Mouse (Mus musculus) macrophage (primary cell): ENCODE measurements around the gene Gprin1. TPM values are rescaled to one million over a fixed set of nuclear protein-coding genes. Genes with fewer than 3 reads are reported as not detected.
"Not testable (repeated sequence)": the region's sequence is repeated elsewhere in the genome, so short reads cannot be mapped to it uniquely, and the experiment has no call there.

Experiments used
- H3K27ac ChIP-seq: fragments of 350-480 bp; formaldehyde crosslinking; 2 replicates; pipeline ENCODE4 v1.9.0; 2021
- H3K36me3 ChIP-seq: fragments of 350-480 bp; formaldehyde crosslinking; 2 replicates; pipeline ENCODE4 v1.9.0; 2021; ENCODE audit errors: inconsistent target
- H3K4me3 ChIP-seq: fragments of 350-480 bp; formaldehyde crosslinking; 2 replicates; pipeline ENCODE4 v1.9.0; 2021; ENCODE audit errors: inconsistent target
- H3K79me2 ChIP-seq: fragments of 350-480 bp; formaldehyde crosslinking; 2 replicates; pipeline ENCODE4 v1.9.0; 2021; ENCODE audit errors: inconsistent target
- WGBS: methylation state at CpG from one replicate; pipeline ENCODE4 v1.1.7; 2026; ENCODE audit warnings: inconsistent platforms; ENCODE audit not compliant: missing documents; 5-methylcytosine and 5-hydroxymethylcytosine counted together
- polyA plus RNA-seq: library from polyadenylated mRNA; stranded (reverse); fragments of 250-400 nt; gene quantifications from 3 replicates; pipeline ENCODE4 v1.2.4, GENCODE M21; 2018; ENCODE audit warnings: inconsistent platforms
- total RNA-seq, 78 experiments: library from RNA; depleted of rRNA; stranded (reverse); fragments of 250-400 nt; gene quantifications; 1 replicate in 9 of 78; 2 replicates in 24 of 78; 3 replicates in 43 of 78; 4 replicates in 2 of 78; pipeline ENCODE4 v1.2.4; 2018; ENCODE audit warnings: inconsistent platforms in 56 of 78

Gprin1 gene
- total RNA-seq (2018; cell fraction: chromatin; rRNA removed) = not detected
- under 1 TPM in 1 of 26 experiments, not detected in 25; under 0.01 TPM for total RNA-seq (2018; cell fraction: cytosol; rRNA removed)
- not detected for total RNA-seq (2018; cell fraction: nucleus; rRNA removed)
- polyA plus RNA-seq = not detected in 3 replicates

DNA sequence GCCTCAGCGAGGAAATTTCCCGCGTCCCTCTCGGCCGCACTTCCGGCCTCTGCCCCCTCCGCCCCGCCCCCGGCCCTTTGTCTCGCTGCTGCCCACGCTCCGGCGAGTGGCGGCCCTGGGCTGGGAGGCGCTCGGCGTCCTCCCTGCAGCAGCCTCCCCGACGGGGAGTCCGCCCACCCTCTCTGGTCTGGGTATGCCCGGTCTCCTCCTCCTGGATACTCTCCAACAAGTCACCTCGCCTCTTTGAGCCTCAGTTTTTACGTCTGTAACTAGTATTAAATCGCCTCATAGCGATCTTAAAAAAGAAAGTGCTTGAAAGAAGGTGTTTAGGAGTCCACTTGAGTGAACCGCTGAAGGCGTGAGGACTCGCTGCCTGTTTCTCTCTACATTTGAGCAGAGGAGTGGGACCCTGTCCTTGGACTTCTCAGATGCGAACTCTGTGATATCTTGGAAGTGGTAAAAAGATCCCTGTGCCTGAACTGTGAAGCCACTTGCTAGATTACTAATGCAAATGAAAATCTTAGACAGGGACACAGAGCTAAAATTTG, at the start of gene Gprin1:
Gene Gprin1 (minus strand): TSS at position 11 of the 548 bp plus-strand sequence.
- Histone ChIP-seq H3K4me3 (no peak within 1 kb of the TSS), H3K36me3 (no peaks in the 10 kb centered on the region), H3K79me2 (no peaks in the 10 kb centered on the region), H3K27ac (no peak within 1 kb of the TSS)
- WGBS = 7% methylated on average over 29 of the region's 29 CpGs

DNA sequence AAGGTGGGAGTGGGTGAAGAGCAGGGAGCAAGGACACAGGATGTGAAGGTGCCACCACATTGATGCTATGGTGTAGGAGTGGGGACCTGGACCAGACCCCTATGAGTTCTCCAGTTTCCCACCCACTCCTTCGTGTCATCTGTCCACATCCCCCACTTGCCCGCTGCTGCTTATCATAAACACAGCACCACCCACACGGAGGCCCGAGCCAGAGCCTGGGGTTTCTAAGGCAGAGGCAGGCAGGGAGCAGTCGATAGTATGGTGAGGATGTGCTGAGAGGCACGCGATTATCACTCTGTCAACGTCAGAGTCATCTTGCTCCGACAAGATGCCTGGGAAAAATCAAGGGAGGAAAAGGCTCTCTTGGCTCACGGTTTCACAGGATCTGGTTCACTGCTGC, 49.1 kb upstream of the Gprin1 start:
- Histone ChIP-seq H3K79me2 (no peaks in the 10 kb centered on the region), H3K36me3 (no peaks in the 10 kb centered on the region), H3K4me3 (no peak overlapping the region), H3K27ac (no peak overlapping the region)
- WGBS = 88% methylated on average over 9 of the region's 10 CpGs

DNA sequence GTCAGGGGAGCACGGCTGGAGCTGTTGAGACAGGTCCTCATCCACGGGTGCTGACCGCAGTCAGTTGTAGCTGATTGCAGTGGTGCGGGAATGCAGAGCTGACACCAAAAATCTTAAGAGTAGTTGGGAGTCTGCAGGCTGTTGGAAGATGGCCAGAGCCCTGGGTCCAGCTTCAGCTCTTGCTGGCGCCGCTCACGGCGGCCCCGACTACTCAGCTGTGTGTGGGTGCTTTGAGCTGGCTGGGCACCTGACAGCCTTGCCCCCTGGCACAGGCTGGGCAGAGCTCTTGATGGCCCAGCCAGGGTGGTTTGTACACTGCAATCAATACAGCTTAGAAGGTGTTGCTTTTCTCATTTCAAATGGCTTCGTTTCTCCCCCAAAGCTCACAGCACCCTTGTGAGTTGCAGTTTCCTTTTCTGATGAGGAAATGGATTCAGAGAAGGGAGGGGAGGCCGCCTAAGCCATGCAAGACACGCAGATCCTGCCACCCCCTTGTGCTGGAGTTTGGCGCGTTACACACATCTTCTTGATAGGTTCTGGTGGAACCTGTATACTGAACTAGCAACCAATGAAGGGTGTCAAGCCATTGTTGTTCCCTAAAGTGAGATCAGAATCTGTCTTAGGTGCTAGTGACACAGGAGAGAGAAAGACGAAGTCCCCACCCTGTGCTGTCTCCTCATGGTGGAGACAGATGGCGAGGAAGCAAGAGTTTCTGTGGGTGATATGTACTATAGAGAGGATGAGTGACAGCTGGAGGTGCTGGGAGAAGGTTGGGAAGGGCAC, 48.4 kb upstream of the Gprin1 start:
- 74% methylated on average over 16 of the region's 16 CpGs for WGBS
- H3K4me3 ChIP-seq = no peak overlapping the region
- no peaks in the 10 kb centered on the region for H3K79me2 ChIP-seq
- no peak overlapping the region for H3K27ac ChIP-seq
- H3K36me3 ChIP-seq = no peaks in the 10 kb centered on the region

DNA sequence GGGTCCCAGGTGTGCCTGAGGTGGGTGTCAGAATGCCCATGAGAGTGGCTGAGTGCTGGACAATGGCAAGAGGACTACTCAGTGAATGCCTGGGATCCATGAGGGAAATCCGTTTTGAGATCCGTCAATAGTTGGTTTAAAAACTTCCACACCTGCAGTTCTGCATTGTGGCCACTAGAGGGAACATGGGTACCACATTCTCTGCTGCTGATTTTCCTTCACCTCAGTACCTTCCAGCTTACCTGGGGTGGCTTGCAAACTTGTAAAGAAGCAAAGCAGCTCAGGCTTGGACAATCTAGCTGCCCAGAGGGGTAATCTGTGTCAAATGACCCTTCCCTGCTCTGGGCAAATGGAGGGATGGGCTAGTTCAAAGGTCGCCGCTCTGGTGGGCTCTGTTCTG, 47.7 kb upstream of the Gprin1 start:
- no peaks in the 10 kb centered on the region for H3K79me2 ChIP-seq
- no peak overlapping the region for H3K27ac ChIP-seq
- WGBS = 55% methylated on average over 4 of the region's 4 CpGs
- no peaks in the 10 kb centered on the region for H3K36me3 ChIP-seq
- H3K4me3 ChIP-seq = no peak overlapping the region

DNA sequence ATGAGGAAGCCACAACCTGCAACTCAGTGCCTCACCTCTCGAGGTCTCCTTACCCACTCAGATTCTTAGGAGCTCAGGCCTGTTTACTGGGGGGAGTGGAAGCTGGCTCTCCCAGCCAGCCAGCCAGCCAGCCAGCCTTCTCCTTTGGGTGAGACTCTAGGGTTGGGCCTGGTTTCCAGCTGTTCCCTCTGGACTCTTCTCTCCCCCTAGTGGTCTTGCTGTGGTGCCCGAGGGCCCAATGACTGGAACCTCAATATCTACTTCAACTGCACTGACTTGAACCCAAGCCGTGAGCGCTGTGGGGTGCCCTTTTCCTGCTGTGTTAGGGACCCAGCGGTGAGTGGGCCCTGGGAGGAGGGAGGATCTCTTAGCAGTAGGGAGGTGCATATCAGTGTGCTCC, 45.2 kb upstream of the Gprin1 start:
- 69% methylated on average over 5 of the region's 5 CpGs for WGBS
- Histone ChIP-seq H3K27ac (no peak overlapping the region), H3K79me2 (no peaks in the 10 kb centered on the region)

DNA sequence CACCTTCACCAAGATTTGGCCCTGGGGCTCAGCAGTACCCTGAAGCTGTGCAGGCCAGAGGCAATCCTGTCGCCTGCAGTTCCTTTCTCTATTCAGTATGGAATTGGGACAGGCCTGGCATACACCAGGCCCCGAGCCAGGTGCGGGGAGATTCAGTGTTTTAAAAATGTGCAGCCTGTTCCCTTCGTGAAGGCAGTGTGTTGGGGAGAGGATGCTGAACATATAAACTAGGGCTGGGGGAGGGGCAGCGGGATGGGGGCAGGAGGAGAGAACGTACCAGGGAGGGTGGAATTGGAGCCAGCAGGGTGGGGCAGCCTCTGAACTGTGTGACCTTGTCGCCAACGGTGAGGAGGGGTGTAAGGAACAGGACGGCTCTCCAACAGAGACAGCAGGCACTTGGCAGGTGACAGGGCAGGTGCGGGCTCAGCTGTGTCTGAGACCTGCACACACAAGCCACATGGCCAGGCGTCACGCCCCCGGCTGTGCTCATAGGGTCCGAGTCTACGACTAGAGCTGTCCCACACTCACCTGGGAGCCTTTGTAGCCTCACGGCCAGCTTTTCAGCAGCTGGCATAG, 44.4 kb upstream of the Gprin1 start:
- Histone ChIP-seq H3K79me2 (no peaks in the 10 kb centered on the region), H3K4me3 (no peak overlapping the region), H3K27ac (no peak overlapping the region), H3K36me3 (no peaks in the 10 kb centered on the region)
- 93% methylated on average over 16 of the region's 16 CpGs for WGBS

More for the DNA sequence above, 45.2 kb upstream of the Gprin1 start:
- Histone ChIP-seq H3K4me3 (no peak overlapping the region), H3K36me3 (no peaks in the 10 kb centered on the region)

DNA sequence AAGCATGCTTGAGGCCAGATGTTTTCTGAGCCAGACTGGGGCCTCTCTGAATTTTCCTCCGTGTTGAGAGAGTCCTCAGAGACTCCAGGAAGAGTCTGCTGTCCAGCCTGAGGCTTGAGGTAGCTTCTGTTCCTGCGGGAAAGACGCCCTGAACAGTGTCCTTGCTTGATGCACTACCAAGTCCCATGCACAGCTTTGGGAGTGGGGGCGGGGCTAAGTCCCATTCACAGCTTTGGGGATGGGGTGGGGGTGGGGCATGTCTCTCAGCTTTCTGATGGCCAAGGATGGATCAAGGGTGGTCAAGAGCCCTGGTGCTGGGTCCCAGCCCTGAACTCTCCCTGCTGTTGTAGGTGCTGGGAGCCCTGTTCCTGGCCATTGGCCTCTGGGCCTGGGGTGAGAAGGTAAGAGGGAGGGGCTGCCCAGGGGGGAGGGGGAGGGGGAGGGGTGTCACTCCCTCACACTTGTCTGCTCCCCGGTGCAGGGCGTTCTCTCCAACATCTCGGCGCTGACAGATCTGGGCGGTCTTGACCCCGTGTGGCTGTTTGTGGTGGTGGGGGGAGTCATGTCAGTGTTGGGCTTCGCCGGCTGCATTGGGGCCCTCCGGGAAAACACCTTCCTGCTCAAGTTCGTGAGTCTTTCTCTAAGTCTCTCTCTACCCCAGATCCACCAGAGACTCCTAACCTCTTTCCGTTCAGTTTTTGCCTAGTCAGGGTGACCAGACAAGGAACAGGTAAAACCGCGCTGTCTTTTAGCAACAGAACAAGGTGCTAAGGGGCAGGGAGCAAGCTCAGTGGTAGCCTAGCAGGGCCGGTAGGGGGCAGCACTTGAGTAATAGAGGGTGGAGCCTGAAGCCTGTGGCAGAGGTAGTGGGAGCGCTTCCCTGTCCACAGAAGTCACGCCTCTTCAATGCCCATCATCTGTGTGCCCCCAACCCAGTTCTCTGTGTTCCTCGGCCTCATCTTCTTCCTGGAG, 42.9 kb upstream of the Gprin1 start:
- Histone ChIP-seq H3K36me3 (no peaks in the 10 kb centered on the region), H3K27ac (no peak overlapping the region), H3K79me2 (no peaks in the 10 kb centered on the region), H3K4me3 (no peak overlapping the region)
- WGBS = 38% methylated on average over 21 of the region's 21 CpGs

DNA sequence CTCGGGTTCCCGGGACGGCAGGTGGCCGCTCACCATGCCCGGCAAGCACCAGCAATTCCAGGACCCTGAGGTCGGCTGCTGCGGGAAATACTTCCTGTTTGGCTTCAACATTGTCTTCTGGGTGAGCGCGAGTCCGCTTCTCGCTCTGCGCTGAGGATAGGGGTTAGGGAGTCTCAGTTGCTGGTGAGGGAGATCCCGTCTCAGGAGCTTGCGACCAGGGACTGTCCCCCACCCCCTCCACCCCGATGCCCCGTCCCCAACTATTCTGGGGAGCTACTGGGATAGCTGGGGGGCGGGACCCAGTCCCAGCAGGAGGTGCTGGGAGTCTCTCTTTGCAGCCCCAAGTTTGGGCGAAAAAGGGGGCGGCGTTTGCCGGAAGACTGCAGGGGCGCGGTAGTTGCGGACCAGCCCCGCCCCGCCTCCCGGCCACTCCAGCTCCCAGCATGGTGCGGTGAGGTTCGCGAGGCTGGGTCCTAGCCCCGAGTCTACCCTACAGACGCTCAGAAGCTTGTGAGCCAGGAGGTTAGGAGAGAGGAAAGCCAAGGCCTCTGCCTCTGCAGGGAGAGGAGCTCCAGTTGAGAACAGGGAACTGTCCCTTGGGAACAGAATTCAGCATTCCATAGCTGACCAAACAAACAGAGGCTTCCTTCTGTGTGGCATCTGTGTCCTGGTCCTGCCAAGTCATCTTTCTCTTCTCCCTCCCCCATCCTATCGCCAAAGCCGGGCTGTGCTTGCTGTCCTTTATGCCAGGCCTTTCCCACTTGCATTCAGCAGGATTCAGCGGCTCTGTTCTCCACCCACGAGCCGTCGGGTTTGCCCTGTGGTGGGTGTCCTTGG, 40.1 kb upstream of the Gprin1 start:
- WGBS = 3% methylated on average over 34 of the region's 38 CpGs

DNA sequence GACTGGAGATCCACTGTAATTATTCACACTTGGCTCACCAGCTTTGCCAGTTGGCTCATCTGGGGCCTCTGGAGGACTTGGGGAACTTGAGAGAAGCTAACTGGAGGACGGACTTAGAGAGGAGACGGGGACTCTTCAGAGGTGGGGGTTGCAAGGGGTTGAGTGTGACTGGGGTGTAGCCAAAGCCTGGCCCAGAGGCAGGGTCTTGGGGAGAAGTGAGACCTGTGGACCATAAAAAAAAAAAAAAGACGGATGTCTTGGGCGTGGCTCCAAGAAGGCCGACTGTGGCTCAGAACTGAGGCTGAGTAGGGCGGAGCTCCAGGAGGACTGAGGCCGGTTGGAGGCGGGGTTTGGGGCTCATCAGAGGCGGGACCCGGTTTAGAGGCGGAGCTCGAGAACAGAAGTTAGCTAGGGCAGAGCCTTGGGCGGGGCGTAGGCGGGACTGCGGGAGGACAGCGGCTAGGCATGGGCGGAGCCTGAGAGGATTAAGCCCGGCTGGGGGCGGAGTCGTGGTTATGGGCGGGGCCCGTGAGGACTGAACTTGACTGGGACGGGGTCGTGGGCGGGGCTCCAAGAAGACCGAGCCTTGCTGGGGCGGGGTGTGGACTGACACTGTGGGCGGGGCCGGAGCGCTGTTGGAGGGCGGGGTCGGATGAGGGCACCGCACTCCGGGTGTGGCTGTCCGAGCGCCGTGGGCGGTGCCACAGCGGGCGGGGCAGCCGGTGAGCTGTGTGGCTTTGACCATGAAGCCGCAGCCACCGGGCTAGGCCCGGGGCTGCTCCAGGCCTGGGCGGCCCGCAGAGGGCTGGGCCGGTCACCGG, 39.3 kb upstream of the Gprin1 start, which contains the start of gene Tspan17:
Gene Tspan17 (plus strand): TSS at position 638 of the 821 bp plus-strand sequence.
- Histone ChIP-seq H3K27ac (no peak within 1 kb of the TSS), H3K79me2 (no peaks in the 10 kb centered on the region), H3K36me3 (no peaks in the 10 kb centered on the region), H3K4me3 (peak within 1 kb of the TSS; percentile 43)
- WGBS = 2% methylated on average over 48 of the region's 49 CpGs

More for the DNA sequence above, 40.1 kb upstream of the Gprin1 start:
- Histone ChIP-seq H3K36me3 (no peaks in the 10 kb centered on the region), H3K4me3 (peak overlapping the region; percentile 43), H3K79me2 (no peaks in the 10 kb centered on the region), H3K27ac (no peak overlapping the region)

DNA sequence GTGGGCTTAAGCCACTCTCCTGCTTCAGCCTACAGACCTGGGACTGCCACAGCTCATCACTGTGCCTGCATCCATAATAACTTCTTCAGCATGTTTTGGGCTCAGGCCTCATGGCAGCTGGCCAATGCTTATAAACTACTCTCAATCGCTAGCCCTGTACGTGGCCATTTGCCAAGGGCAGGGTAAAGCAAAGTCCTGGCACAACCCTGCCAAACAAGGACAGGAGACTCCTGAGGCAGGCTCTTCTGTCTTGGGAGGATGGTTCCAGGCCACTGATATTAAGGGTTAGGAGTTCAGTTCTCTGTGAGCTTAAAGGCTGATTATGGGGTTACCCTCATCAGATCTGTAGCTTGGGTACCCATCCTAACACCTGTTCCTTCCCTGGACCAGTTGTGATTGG, 37.9 kb upstream of the Gprin1 start:
- WGBS = 43% methylated on average over 2 of the region's 2 CpGs
- H3K36me3 ChIP-seq, H3K4me3 ChIP-seq, H3K79me2 ChIP-seq, H3K27ac ChIP-seq: not testable (repeated sequence)

DNA sequence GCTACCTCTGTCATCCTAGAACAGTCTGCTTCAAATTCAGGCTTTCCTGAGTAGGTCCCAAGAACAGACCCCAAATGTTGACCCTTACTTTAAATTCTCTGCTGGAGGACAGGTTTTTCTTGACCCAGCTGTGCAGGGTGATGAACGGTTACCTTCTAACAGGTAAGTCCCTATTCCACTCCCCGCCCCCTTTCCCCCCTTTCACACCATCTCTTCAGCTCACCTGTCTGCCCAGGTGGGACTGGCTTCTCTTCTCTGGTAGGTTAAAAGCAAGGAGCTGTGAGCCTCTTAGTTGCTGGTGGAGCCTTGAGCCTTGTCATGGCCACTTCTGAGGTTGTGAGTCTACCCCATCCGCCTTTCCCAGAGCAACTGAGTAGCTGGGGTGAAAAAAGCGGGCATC, 34.0 kb upstream of the Gprin1 start, which contains the start of gene Eif4e1b:
Gene Eif4e1b (plus strand): TSS at position 301 of the 400 bp plus-strand sequence.
- no peak within 1 kb of the TSS for H3K4me3 ChIP-seq
- no peaks in the 10 kb centered on the region for H3K79me2 ChIP-seq
- H3K27ac ChIP-seq = no peak within 1 kb of the TSS
- no peaks in the 10 kb centered on the region for H3K36me3 ChIP-seq
- WGBS = 95% methylated on average over 4 of the region's 4 CpGs

DNA sequence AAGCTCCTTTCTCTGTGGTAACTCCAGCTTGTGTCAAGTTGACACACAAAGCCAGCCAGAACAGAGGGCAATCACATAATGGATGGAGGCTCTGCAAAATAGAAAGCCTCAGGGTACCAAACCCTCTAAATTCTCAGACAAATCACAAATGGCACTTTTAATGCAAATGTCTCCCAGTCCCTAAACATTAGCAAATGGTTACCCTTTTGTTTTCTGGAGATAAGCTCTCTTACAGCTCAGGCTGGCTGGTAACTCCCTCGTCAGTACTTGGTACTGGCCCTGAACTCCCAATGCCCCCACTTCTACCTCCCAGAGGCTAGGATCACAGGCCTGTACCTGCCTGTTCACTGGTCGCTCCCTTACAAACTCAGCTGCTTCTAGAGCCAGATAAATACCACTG, 33.6 kb upstream of the Gprin1 start:
- 77% methylated on average over 2 of the region's 2 CpGs for WGBS
- Histone ChIP-seq H3K79me2 (no peaks in the 10 kb centered on the region), H3K4me3 (no peak overlapping the region), H3K27ac (no peak overlapping the region), H3K36me3 (no peaks in the 10 kb centered on the region)

DNA sequence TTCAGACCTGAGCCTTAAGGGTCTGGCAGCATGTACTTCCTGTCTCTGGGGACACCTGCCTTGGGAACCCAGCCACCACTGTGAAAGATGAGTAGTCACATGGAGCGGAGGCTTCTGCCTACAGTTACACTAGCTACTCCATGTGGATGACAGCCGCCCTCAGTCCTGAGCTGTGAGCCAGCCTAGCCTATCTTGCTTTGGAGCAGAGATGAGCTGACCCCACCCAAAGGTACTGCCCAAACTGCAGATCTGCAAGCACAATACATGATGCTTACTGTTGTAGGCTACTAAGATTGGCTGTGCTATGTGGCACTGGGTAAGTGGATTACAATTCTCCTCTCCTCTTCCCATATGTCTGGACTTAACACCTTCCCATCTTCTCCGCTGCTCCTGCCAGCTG, 31.4 kb upstream of the Gprin1 start:
- no peak overlapping the region for H3K27ac ChIP-seq
- H3K79me2 ChIP-seq = no peaks in the 10 kb centered on the region
- no peak overlapping the region for H3K4me3 ChIP-seq
- no peaks in the 10 kb centered on the region for H3K36me3 ChIP-seq
- WGBS = 90% methylated on average over 3 of the region's 3 CpGs
